Mouse (Mus musculus): Measurements from ENCODE around the gene Exoc4. TPM values are rescaled to one million over a fixed set of nuclear protein-coding genes. Genes with fewer than 3 reads are reported as not detected.
A peak's percentile ranks its signal among the peaks of the same experiment; 100 is the strongest.

Exoc4 gene
- polyA plus RNA-seq, 1 experiment from 2014 or later: 33.1 TPM

GRCm38 (mm10) chr6:33465392-33465791 is 216.5 kb downstream of the Exoc4 start:
- no peaks in the 10 kb centered on the region for H3K4me1 ChIP-seq (ENCODE audit: insufficient read depth)
- no peak for TF ChIP-seq CTCF (IDR thresholded peaks at IDR 0.05; ENCODE audit: low read depth)

DNA sequence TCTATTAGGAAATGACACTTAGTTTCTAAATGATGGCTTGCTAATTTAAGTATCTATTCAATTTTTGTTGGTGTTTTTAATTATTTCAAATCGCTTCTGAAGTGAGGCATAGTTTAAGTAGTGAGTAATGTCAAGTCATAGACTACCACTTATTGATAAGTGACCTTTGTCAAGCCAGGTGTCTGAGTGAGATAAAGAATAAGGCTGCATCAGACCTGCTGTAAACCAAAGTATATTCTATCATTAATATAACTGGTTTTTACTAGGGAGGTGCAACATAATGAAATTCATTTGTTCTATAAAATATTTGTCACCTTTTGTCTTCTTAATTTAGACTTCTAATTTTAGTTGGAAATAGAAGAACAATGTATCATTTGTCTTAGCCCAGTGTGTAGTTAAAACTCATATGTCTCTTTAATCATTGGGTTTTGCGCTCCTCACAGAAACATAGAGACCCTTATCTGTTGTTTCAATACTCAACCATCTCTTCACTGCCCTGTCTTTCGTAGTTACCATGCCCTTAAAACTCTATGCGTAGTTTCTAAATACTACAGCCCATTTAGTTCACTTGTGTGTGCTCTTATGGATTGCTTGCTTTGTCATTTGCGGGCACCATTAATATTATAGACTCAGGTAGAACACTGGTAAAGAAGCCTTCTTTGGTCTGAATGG is 217.4 kb downstream of the Exoc4 start:
- no peaks in the 10 kb centered on the region for H3K36me3 ChIP-seq (ENCODE audit: insufficient read depth)
- no peak overlapping the region for H3K4me3 ChIP-seq (ENCODE audit: low read depth, low read length)
- no peak overlapping the region for H3K27ac ChIP-seq (ENCODE audit: low read depth)
- H3K27me3 ChIP-seq (ENCODE audit: insufficient read depth, low read length): no peaks in the 10 kb centered on the region
- no peak overlapping the region for H3K9ac ChIP-seq
- TF ChIP-seq CTCF (IDR thresholded peaks at IDR 0.05; ENCODE audit: low read depth): no peak
- no peak overlapping the region for H3K4me2 ChIP-seq
- no peaks in the 10 kb centered on the region for H3K9me3 ChIP-seq (ENCODE audit: low read depth, low read length)
- DNase-seq: no peak
- no peaks in the 10 kb centered on the region for H3K4me1 ChIP-seq (ENCODE audit: insufficient read depth)
- ATAC-seq (ENCODE audit: insufficient read depth): no peak
- WGBS: 73% methylated on average over 5 of the region's 5 CpGs

More at GRCm38 (mm10) chr6:33465392-33465791, 216.5 kb downstream of the Exoc4 start:
- Histone ChIP-seq H3K4me2 (no peak overlapping the region), H3K9ac (no peak overlapping the region), H3K27ac (ENCODE audit: low read depth) (no peak overlapping the region), H3K9me3 (ENCODE audit: low read depth, low read length) (no peaks in the 10 kb centered on the region), H3K27me3 (ENCODE audit: insufficient read depth, low read length) (no peaks in the 10 kb centered on the region), H3K36me3 (ENCODE audit: insufficient read depth) (no peaks in the 10 kb centered on the region), H3K4me3 (ENCODE audit: low read depth, low read length) (no peak overlapping the region)
- ATAC-seq (ENCODE audit: insufficient read depth): no peak
- WGBS: 84% methylated on average over 3 of the region's 3 CpGs
- no peak for DNase-seq

DNA sequence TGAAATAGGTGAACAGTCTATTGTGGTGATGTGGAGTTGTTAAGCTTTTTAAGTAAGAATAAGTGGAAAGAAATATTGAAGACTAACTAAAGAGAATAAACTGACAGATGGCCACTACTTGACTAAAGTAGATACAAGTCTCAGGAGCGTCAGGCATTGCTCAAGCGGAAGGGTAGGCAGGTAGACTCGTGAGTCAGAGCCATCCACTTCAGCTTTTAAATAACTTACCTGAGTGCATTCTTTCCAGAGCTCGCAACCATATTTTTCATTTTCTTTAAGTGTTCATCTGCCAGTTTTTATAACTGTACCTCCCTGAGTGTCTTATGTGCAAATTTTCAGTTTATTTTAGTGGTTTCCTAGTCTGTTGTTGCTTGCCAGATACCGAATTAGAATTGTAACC is 219.6 kb downstream of the Exoc4 start:
- H3K9me3 ChIP-seq (ENCODE audit: low read depth, low read length): no peaks in the 10 kb centered on the region
- no peak overlapping the region for H3K4me3 ChIP-seq (ENCODE audit: low read depth, low read length)
- H3K36me3 ChIP-seq (ENCODE audit: insufficient read depth): no peaks in the 10 kb centered on the region
- no peak for DNase-seq
- H3K9ac ChIP-seq: no peak overlapping the region
- TF ChIP-seq CTCF (IDR thresholded peaks at IDR 0.05; ENCODE audit: low read depth): no peak
- ATAC-seq (ENCODE audit: insufficient read depth): no peak
- 83% methylated on average over 5 of the region's 5 CpGs for WGBS
- no peaks in the 10 kb centered on the region for H3K27me3 ChIP-seq (ENCODE audit: insufficient read depth, low read length)
- no peak overlapping the region for H3K27ac ChIP-seq (ENCODE audit: low read depth)
- no peak overlapping the region for H3K4me2 ChIP-seq
- no peaks in the 10 kb centered on the region for H3K4me1 ChIP-seq (ENCODE audit: insufficient read depth)

DNA sequence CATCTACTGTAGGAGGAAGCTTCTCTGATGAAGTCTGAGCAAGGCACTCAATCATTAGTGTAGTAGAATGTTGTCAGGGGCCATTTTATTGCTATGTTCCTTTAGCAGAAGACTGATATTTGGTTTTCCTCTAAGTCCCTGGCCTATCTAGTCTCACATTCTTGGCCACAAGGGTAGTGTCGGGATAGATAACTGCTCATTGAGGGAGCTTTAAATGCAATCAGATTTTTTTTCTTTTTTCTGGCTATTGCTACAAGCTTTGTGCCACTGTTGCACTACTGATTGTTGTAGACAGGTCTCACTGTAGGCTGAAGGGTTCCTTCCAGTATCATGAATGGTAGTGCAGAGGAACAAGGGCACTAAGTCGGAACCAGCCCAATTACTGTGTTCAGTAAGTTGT is 227.2 kb downstream of the Exoc4 start:
- no peak overlapping the region for H3K27ac ChIP-seq (ENCODE audit: low read depth)
- WGBS: 84% methylated on average over 2 of the region's 2 CpGs
- no peak overlapping the region for H3K4me2 ChIP-seq
- H3K36me3 ChIP-seq (ENCODE audit: insufficient read depth): no peaks in the 10 kb centered on the region
- DNase-seq (no peak), ATAC-seq (ENCODE audit: insufficient read depth) (no peak)
- H3K27me3 ChIP-seq (ENCODE audit: insufficient read depth, low read length): no peaks in the 10 kb centered on the region
- H3K9ac ChIP-seq: no peak overlapping the region
- H3K4me3 ChIP-seq (ENCODE audit: low read depth, low read length): no peak overlapping the region
- TF ChIP-seq CTCF (IDR thresholded peaks at IDR 0.05; ENCODE audit: low read depth): no peak
- H3K4me1 ChIP-seq (ENCODE audit: insufficient read depth): peaks cover 3% of the 10 kb centered on the region; the same call in 1 of the 2 replicates
- H3K9me3 ChIP-seq (ENCODE audit: low read depth, low read length): no peaks in the 10 kb centered on the region

GRCm38 (mm10) chr6:33484568-33484967 is 235.7 kb downstream of the Exoc4 start:
- DNase-seq (no peak), ATAC-seq (ENCODE audit: insufficient read depth) (no peak)
- no peaks in the 10 kb centered on the region for H3K36me3 ChIP-seq (ENCODE audit: insufficient read depth)
- no peak overlapping the region for H3K27ac ChIP-seq (ENCODE audit: low read depth)
- no peak overlapping the region for H3K4me3 ChIP-seq (ENCODE audit: low read depth, low read length)
- H3K9ac ChIP-seq: no peak overlapping the region
- no peak for TF ChIP-seq CTCF (IDR thresholded peaks at IDR 0.05; ENCODE audit: low read depth)
- H3K9me3 ChIP-seq (ENCODE audit: low read depth, low read length): no peaks in the 10 kb centered on the region
- peaks cover 3% of the 10 kb centered on the region; the same call in 1 of the 2 replicates for H3K4me1 ChIP-seq (ENCODE audit: insufficient read depth)
- H3K4me2 ChIP-seq: no peak overlapping the region
- H3K27me3 ChIP-seq (ENCODE audit: insufficient read depth, low read length): no peaks in the 10 kb centered on the region
- WGBS: 80% methylated on average over 9 of the region's 9 CpGs

DNA sequence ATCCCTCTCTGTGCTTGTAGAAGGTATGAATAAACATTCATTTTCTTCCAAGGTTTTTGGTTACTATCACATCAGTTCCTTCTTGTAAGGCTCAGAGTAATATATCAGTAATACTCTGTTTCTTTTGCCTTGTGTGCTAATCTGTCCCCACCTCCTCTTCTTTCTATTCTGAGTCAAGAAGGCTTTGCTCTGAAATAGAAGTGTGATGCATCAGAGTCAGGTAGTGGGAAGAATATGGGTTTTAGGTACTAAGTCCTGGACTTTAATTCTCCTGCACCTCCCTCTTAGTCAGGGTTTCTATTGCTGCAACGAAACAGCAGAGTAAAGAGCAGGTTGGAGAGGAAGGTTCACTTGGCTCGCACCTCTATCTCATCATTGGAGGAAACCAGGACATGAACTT is 240.9 kb downstream of the Exoc4 start:
- Histone ChIP-seq H3K27ac (ENCODE audit: low read depth) (no peak overlapping the region), H3K36me3 (ENCODE audit: insufficient read depth) (no peaks in the 10 kb centered on the region), H3K9me3 (ENCODE audit: low read depth, low read length) (no peaks in the 10 kb centered on the region), H3K4me2 (no peak overlapping the region), H3K4me1 (ENCODE audit: insufficient read depth) (no peaks in the 10 kb centered on the region), H3K27me3 (ENCODE audit: insufficient read depth, low read length) (no peaks in the 10 kb centered on the region), H3K9ac (no peak overlapping the region), H3K4me3 (ENCODE audit: low read depth, low read length) (no peak overlapping the region)
- ATAC-seq (ENCODE audit: insufficient read depth) (no peak), DNase-seq (no peak)
- TF ChIP-seq CTCF (IDR thresholded peaks at IDR 0.05; ENCODE audit: low read depth): no peak
- WGBS: 89% methylated on average over 2 of the region's 2 CpGs

- Histone ChIP-seq H3K4me1 (ENCODE audit: insufficient read depth) (no peaks in the 10 kb centered on the region), H3K4me2 (no peak overlapping the region), H3K27ac (ENCODE audit: low read depth) (no peak overlapping the region), H3K9me3 (ENCODE audit: low read depth, low read length) (no peaks in the 10 kb centered on the region), H3K27me3 (ENCODE audit: insufficient read depth, low read length) (no peaks in the 10 kb centered on the region), H3K4me3 (ENCODE audit: low read depth, low read length) (no peak overlapping the region), H3K9ac (no peak overlapping the region), H3K36me3 (ENCODE audit: insufficient read depth) (no peaks in the 10 kb centered on the region)
- ATAC-seq (ENCODE audit: insufficient read depth): no peak
- WGBS: 64% methylated on average over 6 of the region's 6 CpGs
- DNase-seq: peak; percentile 49
- no peak for TF ChIP-seq CTCF (IDR thresholded peaks at IDR 0.05; ENCODE audit: low read depth)
Observed at GRCm38 (mm10) chr6:33496141-33496855, 247.4 kb downstream of the Exoc4 start.

All from lung, embryonic 14.5 days (tissue).